Mouse (Mus musculus): ENCODE measurements at regions not wholly inside any gene's neighbourhood (a gene's known extent, or its start where the extent isn't known, plus 50 kb on each side); places are given as distances from the start of the nearest gene placed in this dataset.

DNA sequence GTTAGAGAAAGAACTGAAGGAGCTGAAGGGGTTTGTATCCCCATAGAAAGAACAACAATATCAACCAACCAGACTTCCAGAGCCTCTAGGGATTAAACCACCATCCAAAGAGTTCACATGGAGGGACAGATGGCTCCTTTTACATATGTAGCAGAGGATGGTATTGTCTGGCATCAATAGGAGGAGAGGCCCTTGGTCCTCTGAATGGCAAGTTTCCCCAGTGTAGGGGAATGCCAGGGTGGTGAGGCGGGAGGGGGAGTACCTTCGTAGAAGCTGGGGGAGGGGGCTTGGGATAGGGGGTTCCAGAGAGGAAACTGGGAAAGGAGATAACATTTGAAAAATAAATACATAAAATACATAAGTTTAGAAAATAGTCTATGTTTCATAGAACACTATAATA is 1162.6 kb upstream of the Adgrl4 start:
- WGBS, result 89% methylated on average over 2 of the region's 2 CpGs
- no peak for ATAC-seq (ENCODE audit: low FRiP score)
- H3K9ac ChIP-seq, result no peak overlapping the region
- no peaks in the 10 kb centered on the region for H3K9me3 ChIP-seq
- H3K36me3 ChIP-seq, result no peaks in the 10 kb centered on the region
- H3K4me1 ChIP-seq (replicated peaks), result no peaks in the 10 kb centered on the region
- H3K27me3 ChIP-seq, result no peaks in the 10 kb centered on the region
- H3K4me3 ChIP-seq, result no peak overlapping the region
- H3K27ac ChIP-seq, result no peak overlapping the region
- no peak overlapping the region for H3K4me2 ChIP-seq

DNA sequence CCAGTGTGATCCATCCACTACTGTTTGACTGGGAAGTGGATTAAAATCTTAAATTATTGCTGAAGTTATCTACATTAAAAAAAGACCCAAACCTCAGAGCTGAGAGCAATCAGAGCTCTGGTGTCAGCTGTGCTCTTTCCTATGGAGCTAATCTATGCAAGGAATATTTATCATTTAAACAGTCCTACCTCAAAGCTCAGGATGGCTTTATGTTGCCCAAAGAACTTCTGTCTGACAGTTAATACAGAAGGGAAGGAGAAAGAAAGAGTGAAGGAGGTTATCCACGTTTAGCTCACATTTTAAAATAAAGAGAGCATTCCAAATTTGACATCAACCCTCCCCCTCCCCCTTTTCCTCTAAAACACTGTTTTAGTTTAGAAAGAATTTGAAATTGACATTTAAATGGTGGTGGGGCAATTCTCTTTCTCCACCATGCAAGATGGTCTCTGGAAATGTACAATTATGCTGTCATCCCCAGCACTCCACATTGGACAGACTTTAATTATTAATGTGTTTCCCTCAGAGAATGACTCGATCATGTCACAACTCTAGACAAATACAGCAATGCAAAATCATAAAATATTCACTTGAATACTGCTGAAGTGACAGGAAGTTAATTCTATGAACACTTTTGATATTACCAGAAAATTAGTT is 1141.5 kb upstream of the Adgrl4 start:
- Histone ChIP-seq H3K4me3 (no peak overlapping the region), H3K9me3 (no peaks in the 10 kb centered on the region), H3K9ac (no peak overlapping the region), H3K4me1 (replicated peaks) (no peaks in the 10 kb centered on the region), H3K36me3 (no peaks in the 10 kb centered on the region), H3K27me3 (no peaks in the 10 kb centered on the region), H3K4me2 (no peak overlapping the region), H3K27ac (no peak overlapping the region)
- WGBS, result 70% methylated on average over 2 of the region's 2 CpGs
- ATAC-seq (ENCODE audit: low FRiP score), result no peak

DNA sequence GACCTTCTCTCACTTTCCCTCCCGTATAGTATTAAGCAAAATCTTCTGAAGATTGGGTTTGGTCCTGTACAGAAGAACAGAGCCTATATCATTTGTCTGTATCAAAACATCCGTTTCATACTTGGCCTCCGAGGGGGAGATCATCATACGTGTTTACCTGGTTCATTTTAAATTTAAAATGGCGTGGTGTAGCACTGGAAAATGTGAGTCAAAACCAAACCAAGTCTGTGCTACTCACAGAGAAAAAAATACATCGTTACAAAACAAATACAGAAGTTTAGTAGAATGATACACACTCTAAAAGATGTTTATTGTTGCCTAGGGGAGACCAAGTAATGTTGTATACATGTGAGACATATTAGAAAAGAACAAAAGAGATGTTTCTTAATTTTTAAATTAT is 1108.9 kb upstream of the Adgrl4 start:
- Histone ChIP-seq H3K27me3 (no peaks in the 10 kb centered on the region), H3K9ac (no peak overlapping the region), H3K36me3 (no peaks in the 10 kb centered on the region), H3K4me2 (no peak overlapping the region), H3K9me3 (no peaks in the 10 kb centered on the region), H3K4me1 (replicated peaks) (no peaks in the 10 kb centered on the region), H3K27ac (no peak overlapping the region), H3K4me3 (no peak overlapping the region)
- 86% methylated on average over 6 of the region's 6 CpGs for WGBS
- ATAC-seq (ENCODE audit: low FRiP score), result no peak

DNA sequence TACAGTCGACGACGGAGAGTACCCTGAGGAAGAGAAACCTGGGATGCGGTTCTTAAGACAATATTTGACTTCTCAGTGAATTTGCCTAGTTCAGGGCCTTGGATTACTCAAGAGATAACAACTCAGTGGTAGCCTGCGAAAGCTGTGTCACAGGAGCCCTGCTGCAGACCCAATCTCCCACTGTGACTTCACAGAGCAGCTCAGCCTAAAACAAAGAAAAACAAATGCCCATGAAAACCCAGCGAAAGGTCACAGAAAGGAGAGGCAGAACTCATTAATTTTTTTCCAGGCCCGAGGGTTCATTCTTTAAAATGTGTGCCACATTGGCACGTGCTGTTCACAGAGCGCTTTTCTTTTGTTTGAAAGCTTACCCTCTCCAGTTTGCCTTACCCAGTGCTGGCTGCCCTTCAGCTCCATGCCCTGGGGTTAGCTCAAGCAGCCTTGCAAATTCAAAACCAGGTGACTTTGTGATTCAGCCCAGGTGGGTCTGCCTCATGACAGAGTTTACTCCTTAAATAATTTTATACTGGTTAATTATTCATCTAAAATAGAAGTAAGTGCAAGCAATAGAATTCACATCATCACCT is 1085.5 kb upstream of the Adgrl4 start:
- no peaks in the 10 kb centered on the region for H3K27me3 ChIP-seq
- no peak overlapping the region for H3K4me3 ChIP-seq
- no peaks in the 10 kb centered on the region for H3K4me1 ChIP-seq (replicated peaks)
- no peaks in the 10 kb centered on the region for H3K9me3 ChIP-seq
- H3K9ac ChIP-seq, result no peak overlapping the region
- no peaks in the 10 kb centered on the region for H3K36me3 ChIP-seq
- peak; percentile 68 for ATAC-seq (ENCODE audit: low FRiP score)
- H3K27ac ChIP-seq, result no peak overlapping the region
- WGBS, result 16% methylated on average over 9 of the region's 9 CpGs
- no peak overlapping the region for H3K4me2 ChIP-seq

DNA sequence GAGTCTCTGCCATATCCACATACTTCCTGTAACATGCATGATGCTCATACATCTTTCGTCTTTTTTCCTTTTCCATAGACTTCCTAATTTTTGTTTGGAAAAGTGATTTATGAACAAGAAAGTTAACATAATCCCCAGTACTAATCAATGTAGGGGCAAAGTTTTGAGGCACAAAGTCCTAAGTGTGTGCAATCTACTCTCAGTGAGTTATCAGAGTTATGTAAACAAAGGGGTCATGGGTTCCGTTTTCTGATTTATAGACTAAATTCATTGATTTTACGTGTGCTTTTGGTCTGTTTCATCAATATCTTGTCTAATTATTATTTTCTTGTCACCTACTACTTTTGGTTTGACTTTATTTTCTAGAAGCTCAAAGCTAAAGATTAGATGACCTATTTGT is 1071.9 kb upstream of the Adgrl4 start:
- Histone ChIP-seq H3K27me3 (no peaks in the 10 kb centered on the region), H3K4me3 (no peak overlapping the region), H3K4me2 (no peak overlapping the region), H3K9me3 (no peaks in the 10 kb centered on the region), H3K36me3 (no peaks in the 10 kb centered on the region), H3K9ac (no peak overlapping the region), H3K4me1 (replicated peaks) (no peaks in the 10 kb centered on the region), H3K27ac (no peak overlapping the region)
- 93% methylated on average over 3 of the region's 3 CpGs for WGBS
- ATAC-seq (ENCODE audit: low FRiP score), result no peak

DNA sequence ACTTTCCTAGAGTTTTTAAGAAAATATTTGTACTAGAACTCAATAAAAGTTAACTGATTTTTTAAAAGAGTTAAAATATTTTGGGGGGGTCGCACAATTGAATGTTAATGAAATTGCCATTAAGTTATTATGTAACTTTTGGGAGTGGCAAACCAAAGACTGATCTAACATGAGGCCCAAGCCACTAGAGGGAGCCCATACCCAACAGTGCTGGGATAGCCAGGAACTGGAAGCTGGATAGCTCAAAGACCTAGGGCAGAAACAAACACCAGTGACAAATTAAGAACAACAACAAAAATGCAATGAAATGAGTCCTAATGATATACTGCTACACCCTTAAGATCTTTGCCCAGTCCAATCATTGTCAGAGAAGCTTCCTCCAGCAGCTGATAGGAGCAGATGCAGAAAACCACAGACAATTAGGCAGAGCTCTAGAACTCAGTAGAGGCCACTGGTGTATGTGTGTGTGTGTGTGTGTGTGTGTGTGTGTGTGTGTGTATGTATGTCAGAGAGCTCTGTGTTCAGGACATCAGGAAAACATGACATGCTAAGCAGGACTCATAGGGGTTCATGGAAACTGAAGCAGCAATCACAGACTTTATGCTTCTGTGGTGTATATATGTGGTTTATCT is 1052.6 kb upstream of the Adgrl4 start:
- no peaks in the 10 kb centered on the region for H3K9me3 ChIP-seq
- H3K4me2 ChIP-seq, result no peak overlapping the region
- no peaks in the 10 kb centered on the region for H3K27me3 ChIP-seq
- no peak for ATAC-seq (ENCODE audit: low FRiP score)
- 11% methylated on average over 1 of the region's 1 CpGs for WGBS
- no peak overlapping the region for H3K9ac ChIP-seq
- no peaks in the 10 kb centered on the region for H3K4me1 ChIP-seq (replicated peaks)
- H3K4me3 ChIP-seq, result no peak overlapping the region
- no peaks in the 10 kb centered on the region for H3K36me3 ChIP-seq
- H3K27ac ChIP-seq, result no peak overlapping the region

DNA sequence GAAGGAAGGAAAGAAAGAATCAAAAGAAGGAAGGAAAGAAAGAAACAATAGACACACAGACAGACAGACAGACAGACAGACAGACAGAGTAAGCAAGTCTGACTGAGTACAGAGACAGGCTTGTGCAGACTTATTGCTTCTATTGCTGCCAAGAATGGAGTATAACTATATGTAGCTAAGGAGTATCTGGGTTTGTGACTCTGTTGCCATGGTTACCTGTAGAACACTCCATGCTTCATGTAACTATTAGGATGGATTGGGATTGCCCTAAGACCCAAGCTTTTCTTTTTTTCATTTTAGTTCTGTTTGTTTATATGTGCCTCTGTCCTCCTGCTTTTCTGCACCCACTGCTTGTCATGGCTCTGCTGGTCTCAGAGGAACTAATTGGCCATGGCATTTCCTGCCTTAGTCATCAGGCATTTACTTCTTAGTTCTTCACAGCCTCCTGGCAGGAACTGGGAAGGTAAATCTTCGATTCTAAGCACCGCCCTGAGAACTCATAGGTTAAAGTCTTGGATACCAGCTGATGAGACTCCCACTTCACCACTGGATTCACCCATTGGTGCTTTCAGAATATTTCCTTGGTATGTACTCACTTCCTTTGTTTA is 1035.9 kb upstream of the Adgrl4 start:
- WGBS, result 90% methylated on average over 2 of the region's 2 CpGs

DNA sequence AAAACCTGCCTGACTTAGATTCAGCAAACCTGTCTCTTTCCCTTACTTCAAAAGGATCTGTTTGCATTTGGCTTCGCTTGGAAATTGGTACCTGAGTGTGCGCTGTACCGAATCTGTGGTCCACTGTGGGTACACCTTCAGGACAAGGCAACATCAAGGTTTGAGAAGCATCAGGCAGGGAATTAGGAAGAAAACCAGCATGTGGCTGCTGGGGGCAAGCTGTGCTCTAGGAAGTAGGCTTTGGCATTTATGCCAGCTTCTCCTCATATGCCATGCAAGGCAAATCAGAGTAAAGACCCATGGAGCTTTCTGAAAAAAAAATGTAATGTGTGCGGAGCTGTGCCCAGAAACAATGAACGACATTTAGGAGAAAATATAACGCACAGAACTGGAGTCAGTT is 1031.6 kb upstream of the Adgrl4 start:
- Histone ChIP-seq H3K9me3 (no peaks in the 10 kb centered on the region), H3K4me2 (no peak overlapping the region), H3K27me3 (no peaks in the 10 kb centered on the region), H3K4me3 (no peak overlapping the region), H3K27ac (no peak overlapping the region), H3K9ac (no peak overlapping the region), H3K36me3 (no peaks in the 10 kb centered on the region), H3K4me1 (replicated peaks) (no peaks in the 10 kb centered on the region)
- 93% methylated on average over 6 of the region's 6 CpGs for WGBS
- ATAC-seq (ENCODE audit: low FRiP score), result no peak

More for the DNA sequence above, 1035.9 kb upstream of the Adgrl4 start:
- H3K4me1 ChIP-seq (replicated peaks), result no peaks in the 10 kb centered on the region
- H3K27ac ChIP-seq, result no peak overlapping the region
- no peaks in the 10 kb centered on the region for H3K36me3 ChIP-seq
- no peak overlapping the region for H3K4me2 ChIP-seq
- ATAC-seq (ENCODE audit: low FRiP score), result no peak
- H3K27me3 ChIP-seq, result no peaks in the 10 kb centered on the region
- no peak overlapping the region for H3K9ac ChIP-seq
- H3K9me3 ChIP-seq, result no peaks in the 10 kb centered on the region
- no peak overlapping the region for H3K4me3 ChIP-seq

DNA sequence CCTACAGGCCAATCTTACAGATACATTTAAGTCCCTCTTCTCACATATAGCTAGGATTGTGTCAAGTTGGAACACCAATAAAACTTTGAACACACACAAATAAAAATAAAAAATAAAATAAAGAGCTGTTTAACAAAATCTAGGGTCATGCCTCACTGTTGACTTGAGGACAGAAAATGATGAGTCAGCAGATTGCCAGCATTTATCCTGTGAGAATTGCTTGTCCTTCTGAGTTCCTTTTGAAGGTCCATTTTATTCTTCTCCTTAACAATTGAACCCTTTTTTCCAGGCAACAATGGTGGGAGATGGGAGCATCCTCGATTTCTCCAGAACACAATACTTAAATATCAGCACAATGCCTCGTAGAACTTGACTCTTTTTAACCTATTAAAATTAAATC is 1022.4 kb upstream of the Adgrl4 start:
- ATAC-seq (ENCODE audit: low FRiP score), result no peak
- no peak overlapping the region for H3K9ac ChIP-seq
- H3K27ac ChIP-seq, result no peak overlapping the region
- H3K4me3 ChIP-seq, result no peak overlapping the region
- no peaks in the 10 kb centered on the region for H3K27me3 ChIP-seq
- H3K4me1 ChIP-seq (replicated peaks), result no peaks in the 10 kb centered on the region
- WGBS, result 83% methylated on average over 2 of the region's 2 CpGs
- H3K4me2 ChIP-seq, result no peak overlapping the region
- no peaks in the 10 kb centered on the region for H3K9me3 ChIP-seq
- H3K36me3 ChIP-seq, result no peaks in the 10 kb centered on the region

DNA sequence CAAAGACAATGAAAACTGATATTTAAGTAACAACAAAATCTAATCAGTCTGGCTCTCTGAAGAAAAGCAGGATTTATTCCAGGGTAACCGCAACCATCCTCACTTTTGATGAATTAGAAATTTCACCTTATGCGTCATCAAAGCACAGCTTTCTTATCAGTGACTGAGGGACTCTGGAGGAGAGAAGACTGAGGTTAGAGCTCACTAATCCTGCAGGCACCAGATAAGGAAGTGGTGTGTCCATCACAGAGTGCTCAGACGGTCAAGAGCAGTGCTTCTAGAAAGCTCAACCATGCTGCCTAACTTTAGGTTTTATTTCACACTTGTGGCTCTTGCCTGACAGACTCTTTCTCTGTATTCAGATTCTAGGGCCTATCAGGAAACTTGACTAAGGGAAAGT is 1021.2 kb upstream of the Adgrl4 start:
- Histone ChIP-seq H3K36me3 (no peaks in the 10 kb centered on the region), H3K4me1 (replicated peaks) (no peaks in the 10 kb centered on the region), H3K9me3 (no peaks in the 10 kb centered on the region), H3K27me3 (no peaks in the 10 kb centered on the region), H3K4me2 (no peak overlapping the region), H3K27ac (no peak overlapping the region), H3K4me3 (no peak overlapping the region), H3K9ac (no peak overlapping the region)
- no peak for ATAC-seq (ENCODE audit: low FRiP score)
- 85% methylated on average over 3 of the region's 3 CpGs for WGBS

DNA sequence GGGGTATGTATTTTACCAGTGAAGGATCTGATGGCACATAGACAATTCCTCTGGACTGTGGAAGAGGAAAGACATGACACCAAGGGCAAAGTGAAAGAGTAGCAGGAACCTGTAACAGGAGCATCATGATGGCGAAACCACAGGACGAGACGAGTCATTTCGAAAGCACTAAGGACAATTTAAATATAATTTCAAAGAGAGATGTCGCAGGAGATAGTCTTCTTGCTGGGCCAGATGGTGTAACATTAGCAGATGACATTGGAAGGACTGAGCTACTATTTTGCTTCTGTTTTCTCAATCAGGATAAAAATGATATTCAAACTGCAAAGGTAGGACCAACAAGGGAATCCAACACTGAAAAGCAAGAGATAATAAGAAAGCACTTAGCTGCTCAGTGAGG is 1009.7 kb upstream of the Adgrl4 start:
- H3K27me3 ChIP-seq, result no peaks in the 10 kb centered on the region
- 95% methylated on average over 5 of the region's 5 CpGs for WGBS

DNA sequence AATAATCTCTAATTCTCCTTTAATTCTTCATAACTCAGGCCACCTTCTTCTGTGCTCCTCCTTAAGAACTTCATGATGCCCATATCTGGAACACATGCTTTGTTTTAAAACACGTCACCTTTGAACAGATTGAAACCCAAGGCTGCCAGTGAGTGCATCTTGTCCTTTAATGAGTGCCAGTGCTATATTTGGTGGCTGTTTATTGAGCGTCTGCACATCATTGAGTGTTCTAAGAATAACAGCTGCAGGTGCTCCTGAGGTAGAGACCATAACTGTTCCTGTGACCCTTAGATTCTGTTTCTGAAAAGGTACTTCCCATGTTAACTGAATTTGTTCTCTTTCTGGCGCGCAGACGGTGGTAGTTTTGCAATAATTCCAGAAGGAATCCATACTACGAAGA is 1006.4 kb upstream of the Adgrl4 start:
- Histone ChIP-seq H3K9ac (no peak overlapping the region), H3K4me1 (replicated peaks) (no peaks in the 10 kb centered on the region), H3K4me3 (no peak overlapping the region), H3K27me3 (no peaks in the 10 kb centered on the region), H3K27ac (no peak overlapping the region), H3K36me3 (no peaks in the 10 kb centered on the region), H3K9me3 (no peaks in the 10 kb centered on the region), H3K4me2 (no peak overlapping the region)
- 82% methylated on average over 6 of the region's 6 CpGs for WGBS
- ATAC-seq (ENCODE audit: low FRiP score), result no peak

More for the DNA sequence above, 1009.7 kb upstream of the Adgrl4 start:
- no peaks in the 10 kb centered on the region for H3K9me3 ChIP-seq
- no peak overlapping the region for H3K27ac ChIP-seq
- no peak for ATAC-seq (ENCODE audit: low FRiP score)
- no peak overlapping the region for H3K4me2 ChIP-seq
- H3K4me1 ChIP-seq (replicated peaks), result no peaks in the 10 kb centered on the region
- H3K4me3 ChIP-seq, result no peak overlapping the region
- H3K36me3 ChIP-seq, result no peaks in the 10 kb centered on the region
- H3K9ac ChIP-seq, result no peak overlapping the region

DNA sequence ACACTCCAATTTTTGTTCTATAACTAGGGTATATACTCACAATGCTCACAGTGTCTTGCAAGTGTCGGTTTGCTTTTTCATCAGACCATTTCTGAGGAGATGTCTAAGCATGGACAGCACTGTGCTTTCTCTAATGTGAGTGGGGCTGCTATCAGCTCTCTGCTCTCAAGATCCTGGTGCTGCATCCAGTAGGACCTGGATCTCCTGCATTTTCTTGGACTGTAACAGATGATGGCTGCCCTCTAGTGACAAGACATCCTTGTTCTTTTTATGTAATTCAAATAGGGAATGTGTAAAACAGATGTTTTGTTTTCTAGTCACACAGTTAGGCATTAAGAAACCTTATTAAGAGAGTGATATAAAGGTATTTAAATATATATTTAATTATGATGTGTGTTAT is 1002.5 kb upstream of the Adgrl4 start:
- H3K4me2 ChIP-seq, result no peak overlapping the region
- 92% methylated on average over 1 of the region's 1 CpGs for WGBS
- ATAC-seq (ENCODE audit: low FRiP score), result no peak
- no peak overlapping the region for H3K27ac ChIP-seq
- no peaks in the 10 kb centered on the region for H3K9me3 ChIP-seq
- no peaks in the 10 kb centered on the region for H3K27me3 ChIP-seq
- H3K36me3 ChIP-seq, result no peaks in the 10 kb centered on the region
- H3K4me3 ChIP-seq, result no peak overlapping the region
- no peak overlapping the region for H3K9ac ChIP-seq
- H3K4me1 ChIP-seq (replicated peaks), result no peaks in the 10 kb centered on the region
